Mouse (Mus musculus): ENCODE measurements at regions not wholly inside any gene's neighbourhood (a gene's known extent, or its start where the extent isn't known, plus 50 kb on each side); places are given as distances from the start of the nearest gene placed in this dataset.

DNA sequence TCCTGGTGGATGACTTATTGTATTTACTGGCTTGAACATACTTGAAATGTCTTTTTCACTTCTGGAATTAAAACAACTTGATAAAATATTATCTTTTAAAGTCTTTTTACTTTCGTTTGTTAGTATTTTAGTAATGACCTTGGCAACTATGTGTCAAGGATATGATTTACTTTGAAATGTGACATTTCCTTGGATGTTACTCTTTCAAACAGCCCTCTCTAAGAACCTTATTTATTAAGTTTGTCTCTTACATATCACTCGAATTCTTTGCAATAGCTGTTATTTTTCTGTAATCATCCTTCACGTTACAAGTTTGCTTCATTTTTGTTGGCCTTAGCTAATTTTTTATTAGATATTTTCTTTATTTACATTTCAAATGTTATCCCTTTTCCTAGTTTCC lies 469.8 kb downstream of the Eepd1 start:
- 86% methylated on average over 3 of the region's 3 CpGs for WGBS
- Histone ChIP-seq H3K4me1 (ENCODE audit: control insufficient read depth, insufficient read depth, low read length) (no peaks in the 10 kb centered on the region), H3K9me3 (replicated peaks; ENCODE audit: control insufficient read depth, low read length) (no peaks in the 10 kb centered on the region), H3K4me3 (ENCODE audit: low read depth, low read length) (no peak overlapping the region), H3K4me2 (ENCODE audit: low read length) (no peak overlapping the region), H3K36me3 (ENCODE audit: control insufficient read depth, insufficient read depth, low read length) (no peaks in the 10 kb centered on the region), H3K27me3 (replicated peaks; ENCODE audit: control insufficient read depth, insufficient read depth, low read length) (no peaks in the 10 kb centered on the region), H3K9ac (ENCODE audit: low read length) (no peak overlapping the region), H3K27ac (ENCODE audit: low read depth, low read length) (no peak overlapping the region)
- DNase-seq (ENCODE audit: low spot score) (no peak), ATAC-seq (no peak)

DNA sequence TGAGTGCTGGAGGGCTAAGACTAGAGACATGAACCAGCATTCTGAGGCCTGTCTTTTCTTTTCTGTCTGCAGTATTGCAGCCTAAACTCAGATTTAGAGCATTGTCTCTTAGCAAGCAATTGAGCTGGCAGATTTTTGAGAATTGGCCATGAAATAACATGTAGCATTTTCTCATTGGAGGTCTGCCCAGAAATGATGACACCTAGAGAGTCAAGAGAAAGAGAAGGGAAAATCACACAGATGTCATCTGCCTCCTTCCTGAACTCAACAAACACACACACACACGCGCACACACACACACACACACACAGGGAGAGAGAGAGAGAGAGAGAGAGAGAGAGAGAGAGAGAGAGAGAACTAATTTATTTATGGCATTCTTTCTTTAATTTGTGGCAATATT lies 477.7 kb downstream of the Eepd1 start:
- no peaks in the 10 kb centered on the region for H3K9me3 ChIP-seq (replicated peaks; ENCODE audit: control insufficient read depth, low read length)
- H3K27ac ChIP-seq (ENCODE audit: low read depth, low read length) = no peak overlapping the region
- H3K4me1 ChIP-seq (ENCODE audit: control insufficient read depth, insufficient read depth, low read length) = no peaks in the 10 kb centered on the region
- no peaks in the 10 kb centered on the region for H3K36me3 ChIP-seq (ENCODE audit: control insufficient read depth, insufficient read depth, low read length)
- no peak overlapping the region for H3K4me3 ChIP-seq (ENCODE audit: low read depth, low read length)
- no peak overlapping the region for H3K9ac ChIP-seq (ENCODE audit: low read length)
- ATAC-seq (no peak), DNase-seq (ENCODE audit: low spot score) (peak; percentile 74)
- H3K4me2 ChIP-seq (ENCODE audit: low read length) = no peak overlapping the region
- WGBS = 93% methylated on average over 2 of the region's 2 CpGs
- H3K27me3 ChIP-seq (replicated peaks; ENCODE audit: control insufficient read depth, insufficient read depth, low read length) = no peaks in the 10 kb centered on the region

- Histone ChIP-seq H3K4me3 (ENCODE audit: low read depth, low read length) (no peak overlapping the region), H3K9me3 (replicated peaks; ENCODE audit: control insufficient read depth, low read length) (no peaks in the 10 kb centered on the region), H3K27ac (ENCODE audit: low read depth, low read length) (no peak overlapping the region), H3K4me1 (ENCODE audit: control insufficient read depth, insufficient read depth, low read length) (no peaks in the 10 kb centered on the region), H3K36me3 (ENCODE audit: control insufficient read depth, insufficient read depth, low read length) (no peaks in the 10 kb centered on the region), H3K4me2 (ENCODE audit: low read length) (no peak overlapping the region), H3K9ac (ENCODE audit: low read length) (no peak overlapping the region), H3K27me3 (replicated peaks; ENCODE audit: control insufficient read depth, insufficient read depth, low read length) (no peaks in the 10 kb centered on the region)
- no peak for ATAC-seq
- DNase-seq (ENCODE audit: low spot score) = no peak
- 90% methylated on average over 1 of the region's 1 CpGs for WGBS
Measured at GRCm38 (mm10) chr9:25985450-25985849, 504.1 kb downstream of the Eepd1 start.

GRCm38 (mm10) chr9:25985920-25986319 lies 504.6 kb downstream of the Eepd1 start:
- no peak for ATAC-seq
- H3K9ac ChIP-seq (ENCODE audit: low read length) = no peak overlapping the region
- H3K4me1 ChIP-seq (ENCODE audit: control insufficient read depth, insufficient read depth, low read length) = no peaks in the 10 kb centered on the region
- no peaks in the 10 kb centered on the region for H3K36me3 ChIP-seq (ENCODE audit: control insufficient read depth, insufficient read depth, low read length)
- H3K4me2 ChIP-seq (ENCODE audit: low read length) = no peak overlapping the region
- H3K27me3 ChIP-seq (replicated peaks; ENCODE audit: control insufficient read depth, insufficient read depth, low read length) = no peaks in the 10 kb centered on the region
- no peak overlapping the region for H3K27ac ChIP-seq (ENCODE audit: low read depth, low read length)
- H3K9me3 ChIP-seq (replicated peaks; ENCODE audit: control insufficient read depth, low read length) = no peaks in the 10 kb centered on the region
- no peak for DNase-seq (ENCODE audit: low spot score)
- H3K4me3 ChIP-seq (ENCODE audit: low read depth, low read length) = no peak overlapping the region
- WGBS = 85% methylated on average over 2 of the region's 2 CpGs

DNA sequence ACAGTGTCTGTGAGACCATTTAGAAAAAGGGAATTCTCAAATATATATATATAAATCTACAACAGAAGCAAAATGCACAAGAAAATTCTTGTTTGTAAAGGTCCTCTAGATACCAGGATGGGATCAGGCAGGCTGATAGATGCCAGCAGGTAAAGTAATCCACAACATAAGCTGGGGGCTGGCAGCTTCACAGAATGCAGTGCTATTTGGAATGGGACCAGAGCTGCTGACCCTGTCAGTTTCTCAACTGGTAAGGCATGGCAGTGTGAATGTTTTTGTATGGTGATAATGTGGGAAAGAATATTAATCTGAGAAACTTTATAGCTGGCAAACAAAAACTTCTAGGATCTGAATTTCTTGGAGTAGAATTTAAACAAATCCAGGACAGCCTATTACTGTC lies 520.5 kb downstream of the Eepd1 start:
- H3K4me2 ChIP-seq (ENCODE audit: low read length) = no peak overlapping the region
- H3K4me1 ChIP-seq (ENCODE audit: control insufficient read depth, insufficient read depth, low read length) = no peaks in the 10 kb centered on the region
- no peaks in the 10 kb centered on the region for H3K36me3 ChIP-seq (ENCODE audit: control insufficient read depth, insufficient read depth, low read length)
- no peak overlapping the region for H3K4me3 ChIP-seq (ENCODE audit: low read depth, low read length)
- ATAC-seq = no peak
- no peak overlapping the region for H3K9ac ChIP-seq (ENCODE audit: low read length)
- no peak for DNase-seq (ENCODE audit: low spot score)
- H3K27me3 ChIP-seq (replicated peaks; ENCODE audit: control insufficient read depth, insufficient read depth, low read length) = no peaks in the 10 kb centered on the region
- no peaks in the 10 kb centered on the region for H3K9me3 ChIP-seq (replicated peaks; ENCODE audit: control insufficient read depth, low read length)
- H3K27ac ChIP-seq (ENCODE audit: low read depth, low read length) = no peak overlapping the region

Measured in forebrain, embryonic 14.5 days (tissue).